Comparison of ENCODE assay signal across 9 mouse cellular contexts in genomic region chr7:89841670-89842403, GRCm38 (mm10).
DNase-seq lines count a peak whose midpoint lies in the region; ATAC-seq and TF ChIP-seq lines count a peak whose summit lies in the region.
"Had no signal": no experiment of that assay in that cellular context is flagged by ENCODE, and none has a peak within 500 bp of the region (broad histone marks: within the 10 kb centered on the region; RNA-seq: fewer than 3 reads in every experiment).

No protein-coding gene starts in this region.

- in situ Hi-C loops in ES-E14 (cut with MboI; ENCODE audit: low sequenced_read_pairs in 2 of 2, unreplicated experiment in 2 of 2) = loop anchor here (10.0 to 25.0 kb wide), 2 partner anchors 330 to 337 kb away; no protein-coding TSS in a partner anchor

- H3K27ac ChIP-seq in ES-E14 (ENCODE audit: insufficient read depth, low read depth, low read length, poor library complexity, severe bottlenecking) = no peak overlapping the region
- H3K27ac ChIP-seq in forebrain, embryonic 16.5 days (ENCODE audit: low read length) = no peak overlapping the region
- H3K27ac ChIP-seq in lung, embryonic 15.5 days = no peak overlapping the region
- H3K27ac ChIP-seq: limb, embryonic 12.5 days had no signal

- no peaks in the 10 kb centered on the region for H3K4me1 ChIP-seq in ES-E14 (ENCODE audit: control insufficient read depth in 2 of 2, insufficient read depth in 2 of 2, low read length in 2 of 2, poor library complexity in 1 of 2)
- H3K4me1 ChIP-seq in forebrain, embryonic 16.5 days (replicated peaks; ENCODE audit: control insufficient read depth, insufficient read depth, low read length) = no peaks in the 10 kb centered on the region; the same call in 1 of the 2 replicates
- peaks cover 6% of the 10 kb centered on the region; the same call in 1 of the 2 replicates for H3K4me1 ChIP-seq in lung, embryonic 15.5 days
- H3K4me1 ChIP-seq: limb, embryonic 12.5 days had no signal

- DNase-seq in ES-E14 (ENCODE audit: low read depth, low spot score) = peak; percentile 74
- peak; percentile 87 for DNase-seq in heart, postnatal 4 days
- peak; percentile 94 for DNase-seq in layer of hippocampus, adult 11-12 months (ENCODE audit: low spot score)
- DNase-seq in ovary, postnatal 10 days (ENCODE audit: low spot score) = peak; percentile 61
- DNase-seq in thymus, postnatal 0 days (ENCODE audit: low spot score) = peak; percentile 71

- no peak overlapping the region for H3K9ac ChIP-seq in ES-E14 (ENCODE audit: insufficient read depth, low read depth, low read length, poor library complexity, severe bottlenecking)
- no peak overlapping the region for H3K9ac ChIP-seq in forebrain, embryonic 16.5 days (replicated peaks; ENCODE audit: low read depth, low read length)
- no peak overlapping the region for H3K9ac ChIP-seq in lung, embryonic 15.5 days
- H3K9ac ChIP-seq: limb, embryonic 12.5 days had no signal

- no peaks in the 10 kb centered on the region for H3K9me3 ChIP-seq in ES-E14 (ENCODE audit: control insufficient read depth, insufficient read depth, low read depth, low read length)
- no peaks in the 10 kb centered on the region for H3K9me3 ChIP-seq in forebrain, embryonic 16.5 days (ENCODE audit: control insufficient read depth, low read length)
- no peaks in the 10 kb centered on the region for H3K9me3 ChIP-seq in lung, embryonic 15.5 days
- H3K9me3 ChIP-seq: limb, embryonic 12.5 days had no signal

- WGBS in forebrain, embryonic 16.5 days = 36% methylated on average over 15 of the region's 15 CpGs
- WGBS in lung, embryonic 15.5 days = 27% methylated on average over 15 of the region's 15 CpGs

- H3K4me3 ChIP-seq in ES-E14 (ENCODE audit: insufficient read depth in 1 of 2, low read depth in 1 of 2, low read length in 2 of 2, poor library complexity in 1 of 2, severe bottlenecking in 1 of 2) = no peak overlapping the region
- no peak overlapping the region for H3K4me3 ChIP-seq in forebrain, embryonic 16.5 days (replicated peaks; ENCODE audit: low read length)
- H3K4me3 ChIP-seq in lung, embryonic 15.5 days = no peak overlapping the region
- H3K4me3 ChIP-seq: limb, embryonic 12.5 days had no signal

- no peak overlapping the region for H3K4me2 ChIP-seq in forebrain, embryonic 16.5 days (ENCODE audit: low read length)
- no peak overlapping the region for H3K4me2 ChIP-seq in lung, embryonic 15.5 days
- H3K4me2 ChIP-seq: limb, embryonic 12.5 days had no signal

- peak; percentile 68 for ATAC-seq in cerebellum, adult (ENCODE audit: insufficient number of reproducible peaks, low FRiP score, low TSS enrichment)
- ATAC-seq in forebrain, embryonic 16.5 days = peak; percentile 94
- ATAC-seq in lung, embryonic 15.5 days (ENCODE audit: borderline replicate concordance, extremely low read depth, low FRiP score, low TSS enrichment) = peak; percentile 41; the same call in 1 of the 2 replicates

- H3K36me3 ChIP-seq in ES-E14 (ENCODE audit: control insufficient read depth, insufficient read depth, low read length, poor library complexity, severe bottlenecking) = no peaks in the 10 kb centered on the region
- H3K36me3 ChIP-seq in forebrain, embryonic 16.5 days (ENCODE audit: control insufficient read depth, insufficient read depth) = no peaks in the 10 kb centered on the region
- H3K36me3 ChIP-seq in lung, embryonic 15.5 days = no peaks in the 10 kb centered on the region
- H3K36me3 ChIP-seq: limb, embryonic 12.5 days had no signal

- no peaks in the 10 kb centered on the region for H3K27me3 ChIP-seq in forebrain, embryonic 16.5 days (replicated peaks; ENCODE audit: control insufficient read depth, insufficient read depth, low read length)
- no peaks in the 10 kb centered on the region for H3K27me3 ChIP-seq in lung, embryonic 15.5 days
- H3K27me3 ChIP-seq: limb, embryonic 12.5 days had no signal

TF ChIP-seq in ES-E14, 5 proteins besides CTCF, POLR2A, EP300 and RAD21:
- TF ChIP-seq ZNF384 (IDR thresholded peaks at IDR 0.05; ENCODE audit: low read depth, low read length) (no peak), CHD2 (IDR thresholded peaks at IDR 0.05; ENCODE audit: low read depth, low read length) (no peak), ZC3H11A (IDR thresholded peaks at IDR 0.05; ENCODE audit: borderline replicate concordance, low read depth, low read length) (peak; percentile 95), MAFK (IDR thresholded peaks at IDR 0.05; ENCODE audit: insufficient read depth, low read depth, low read length) (no peak), HCFC1 (IDR thresholded peaks at IDR 0.05; ENCODE audit: borderline replicate concordance, insufficient read depth, low read length) (no peak)

Comparison
In these comparisons a context has a peak if more than half of its experiments do, and no peak if none do; other contexts are left out.
1. ATAC-seq: peak in every context shown above with its lines; median percentile 94 in forebrain, embryonic 16.5 days; 68 in cerebellum, adult; 41 in lung, embryonic 15.5 days.